Mouse (Mus musculus) kidney, postnatal 36 days (tissue): ENCODE measurements at regions not wholly inside any gene's neighbourhood (a gene's known extent, or its start where the extent isn't known, plus 50 kb on each side); places are given as distances from the start of the nearest gene placed in this dataset.
"Not testable (repeated sequence)": the region's sequence is repeated elsewhere in the genome, so short reads cannot be mapped to it uniquely, and the experiment has no call there.

Experiments
- DNase-seq, 2 experiments: peaks; one replicate each; pipeline ENCODE4 v3.0.0; 2021 to 2022; ENCODE audit warnings: mixed read lengths in 2 of 2

- not testable (repeated sequence) for DNase-seq
Measured at GRCm38 (mm10) chr5:76081379-76081778, 58.7 kb upstream of the Srd5a3 start.

- no peak for DNase-seq
Measured at GRCm38 (mm10) chr5:76080429-76080828, 59.6 kb upstream of the Srd5a3 start.

GRCm38 (mm10) chr5:76079204-76080025, 60.7 kb upstream of the Srd5a3 start:
- DNase-seq, result peak; percentile 53 to 60

- no peak for DNase-seq
Measured at GRCm38 (mm10) chr5:76078485-76078884, 61.6 kb upstream of the Srd5a3 start.

- no peak for DNase-seq
Measured at GRCm38 (mm10) chr5:76076283-76076682, 63.8 kb upstream of the Srd5a3 start.

- peak; percentile 41 to 44 for DNase-seq
Measured at GRCm38 (mm10) chr5:76075401-76075800, 64.7 kb upstream of the Srd5a3 start.

- DNase-seq, result no peak
Measured at GRCm38 (mm10) chr5:76067881-76068280, 72.2 kb upstream of the Srd5a3 start.

GRCm38 (mm10) chr5:76067231-76067630, 72.8 kb upstream of the Srd5a3 start:
- peak; percentile 8 to 10 for DNase-seq

- no peak for DNase-seq
Measured at GRCm38 (mm10) chr5:76065789-76066188, 74.3 kb upstream of the Srd5a3 start.

- DNase-seq, result no peak
Measured at GRCm38 (mm10) chr5:76065227-76065626, 74.8 kb upstream of the Srd5a3 start.

GRCm38 (mm10) chr5:76064686-76065085, 75.4 kb upstream of the Srd5a3 start:
- DNase-seq, result no peak

- no peak for DNase-seq
Measured at GRCm38 (mm10) chr5:76063473-76063872, 76.6 kb upstream of the Srd5a3 start.

GRCm38 (mm10) chr5:76058011-76058410, 79.8 kb upstream of the Kdr start:
- no peak for DNase-seq

GRCm38 (mm10) chr5:76055849-76056248, 77.6 kb upstream of the Kdr start:
- no peak for DNase-seq

- DNase-seq, result no peak
Measured at GRCm38 (mm10) chr5:76052782-76053181, 74.5 kb upstream of the Kdr start.

GRCm38 (mm10) chr5:76051658-76052057, 73.4 kb upstream of the Kdr start:
- no peak for DNase-seq

- no peak for DNase-seq
Measured at GRCm38 (mm10) chr5:76048103-76048874, 70.0 kb upstream of the Kdr start.

- no peak for DNase-seq
Measured at GRCm38 (mm10) chr5:76043521-76044510, 65.6 kb upstream of the Kdr start.

GRCm38 (mm10) chr5:76040454-76041203, 62.4 kb upstream of the Kdr start:
- peak; percentile 18 to 54 for DNase-seq

GRCm38 (mm10) chr5:76028729-76029128, 50.5 kb upstream of the Kdr start:
- DNase-seq, result no peak
